Mouse (Mus musculus) adrenal gland, postnatal 4 days (tissue): ENCODE results near the gene Ccdc130. TPM values are rescaled to one million over a fixed set of nuclear protein-coding genes. Genes with fewer than 3 reads are reported as not detected.

Experiments used
- microRNA-seq: library from miRNA; unstranded; fragments of <30 nt; microRNA quantifications from one replicate; pipeline ENCODE4 v1.2.0, GENCODE M21; 2021
- total RNA-seq, 2 experiments: library from RNA; stranded (reverse); gene quantifications; 2 replicates each; pipeline ENCODE4 v1.2.3; 2021

The Ccdc130 gene
- total RNA-seq, 2 experiments from 2014 or later: 20.8 to 22.4 TPM

Small RNA genes lying within 50 kb of the gene (microRNA-seq; reads per million reads assigned to microRNA genes)
- gene Mir23a (29,913 reads per million, percentile 98 among the genes with 10 or more reads in this experiment), gene Mir24-2 (not detected), gene Mir27a (612 reads per million, percentile 69 among the genes with 10 or more reads in this experiment), gene Mir3074-2 (not detected)

Other genes with a start within 250 kb of the Ccdc130 start
- 1 to 10 TPM; 1.1 to 6.0 TPM for gene Palm3, start 248.9 kb downstream of the Ccdc130 start, total RNA-seq
- 1 to 10 TPM; 2.6 to 3.8 TPM for gene Il27ra, start 227.8 kb downstream of the Ccdc130 start, total RNA-seq
- gene Rln3, start 225.4 kb downstream of the Ccdc130 start, total RNA-seq: not detected
- gene Gm10643, start 205.2 kb downstream of the Ccdc130 start, total RNA-seq: 1 to 10 TPM; 4.0 to 4.2 TPM
- gene Rfx1, start 203.5 kb downstream of the Ccdc130 start, total RNA-seq: 10 to 100 TPM; 17.0 to 18.6 TPM
- 10 to 100 TPM; 29.3 to 32.0 TPM for gene Dcaf15, start 165.6 kb downstream of the Ccdc130 start, total RNA-seq
- under 1 TPM; 0.98 to 0.99 TPM for gene Podnl1, start 144.4 kb downstream of the Ccdc130 start, total RNA-seq
- 10 to 100 TPM; 30.6 to 31.7 TPM for gene Cc2d1a, start 122.4 kb downstream of the Ccdc130 start, total RNA-seq
- 1 to 10 TPM; 1.2 TPM for gene 4930432K21Rik, start 122.4 kb downstream of the Ccdc130 start, total RNA-seq
- gene Nanos3, start 85.2 kb downstream of the Ccdc130 start, total RNA-seq: 1 to 10 TPM; 3.1 to 4.3 TPM
- 10 to 100 TPM; 35.8 to 37.6 TPM for gene Zswim4, start 33.3 kb downstream of the Ccdc130 start, total RNA-seq
- gene D8Ertd738e, start 20.7 kb downstream of the Ccdc130 start, total RNA-seq: 100 to 1,000 TPM; 184 to 189 TPM
- 10 to 100 TPM; 41.0 to 45.0 TPM for gene Mri1, start 13.1 kb downstream of the Ccdc130 start, total RNA-seq
- 10 to 100 TPM; 14.8 to 15.6 TPM for gene Cacna1a, start 118.1 kb upstream of the Ccdc130 start, total RNA-seq